Mouse (Mus musculus) c-Kit-positive CD71-positive TER-119-negative erythroid progenitor cells, embryonic 14.5 days (primary cell): ENCODE measurements around the gene Etv6.
"Not testable (repeated sequence)": the region's sequence is repeated elsewhere in the genome, so short reads cannot be mapped to it uniquely, and the experiment has no call there.

Source experiments
- DNase-seq: peaks from one replicate; pipeline ENCODE4 v3.0.0-alpha.2; 2013; ENCODE audit warnings: low read depth

Etv6 gene

DNA sequence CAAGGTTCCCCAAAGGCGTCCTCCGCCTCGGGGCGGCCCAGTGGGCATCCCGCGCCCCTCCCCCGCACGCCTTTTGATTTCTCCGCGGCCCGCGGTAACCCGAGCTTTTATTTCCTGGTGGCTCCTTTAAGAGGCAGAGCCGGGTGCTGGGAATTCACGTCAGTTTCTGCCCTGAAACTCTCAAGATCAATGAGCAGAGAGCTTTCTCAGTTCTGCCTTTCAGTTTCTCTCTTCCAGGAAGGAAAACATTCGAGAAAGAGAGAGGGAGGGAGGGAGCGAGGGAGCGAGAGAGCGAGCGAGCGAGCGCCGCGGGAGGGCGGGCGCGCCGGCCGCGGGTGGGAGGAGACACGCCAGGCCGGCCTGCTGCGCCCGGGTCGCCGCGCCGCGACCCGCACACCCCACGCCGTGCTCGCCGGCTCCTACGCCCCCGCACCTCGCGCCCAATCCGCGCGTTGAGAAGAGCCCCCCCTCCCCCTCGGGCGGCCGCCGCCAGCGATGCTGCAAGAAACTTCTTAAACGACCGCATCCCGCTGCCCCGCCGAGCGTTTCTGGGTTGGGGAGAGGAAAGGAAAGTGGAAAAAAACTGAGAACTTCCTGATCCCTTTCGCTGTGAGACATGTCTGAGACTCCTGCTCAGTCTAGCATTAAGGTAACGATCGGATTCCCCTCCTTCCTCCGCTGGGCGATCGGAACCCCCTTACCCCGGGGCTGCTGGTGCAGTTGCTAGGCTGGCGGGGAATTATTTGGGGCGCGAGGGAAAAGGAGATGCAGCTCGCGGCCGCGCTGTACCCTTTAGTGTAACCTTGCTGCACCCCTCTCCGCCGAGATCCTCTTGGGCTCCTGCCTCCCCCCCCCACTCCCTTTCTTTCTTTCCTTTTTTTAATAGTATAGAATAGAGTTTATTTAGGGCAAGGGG, at the start of gene Etv6:
Gene Etv6, plus strand, starts transcription at position 211 of the 916 bp plus-strand sequence.
- DNase-seq = peak; percentile 51

DNA sequence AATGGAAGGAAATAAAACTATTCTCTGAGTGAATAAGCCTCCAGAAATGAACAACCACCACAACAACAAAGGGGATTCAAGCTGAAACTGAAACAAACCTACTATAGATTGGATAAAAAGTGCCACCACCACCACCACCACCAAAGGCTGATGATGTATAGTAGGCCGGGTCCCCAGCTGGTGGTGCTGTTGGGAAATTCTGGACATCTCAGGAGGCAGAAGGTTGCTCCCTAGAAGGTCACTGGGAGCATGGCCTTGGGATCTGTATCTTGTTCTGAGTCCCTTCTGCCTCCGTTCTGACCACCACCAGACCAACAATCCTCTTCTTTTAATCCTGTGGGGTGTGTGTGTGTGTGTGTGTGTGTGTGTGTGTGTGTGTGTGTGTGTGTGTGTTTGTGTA, 49.3 kb upstream of the Etv6 start:
- no peak for DNase-seq

GRCm38 (mm10) chr6:133987068-133987591, 48.4 kb upstream of the Etv6 start:
- DNase-seq = no peak

DNA sequence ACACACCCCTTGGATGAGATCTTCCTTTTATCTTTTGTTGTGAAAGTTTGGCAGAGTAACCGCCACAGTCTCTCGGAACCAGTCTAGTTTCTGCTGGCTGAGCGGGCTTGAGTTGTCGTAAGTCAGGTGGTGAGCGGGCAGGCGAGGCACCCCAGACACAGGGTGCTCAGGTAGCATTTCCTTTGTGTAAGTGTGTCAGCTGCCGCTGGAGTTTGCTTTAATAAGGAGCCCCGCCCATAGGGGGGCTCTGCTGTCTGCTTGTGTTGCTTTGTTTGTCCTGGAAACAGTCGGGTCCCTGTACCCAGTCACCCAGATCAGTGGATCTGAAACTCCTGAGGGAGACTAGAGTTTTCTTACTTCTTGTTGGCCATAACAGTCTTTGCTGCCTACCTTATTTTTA, 47.5 kb upstream of the Etv6 start:
- no peak for DNase-seq

- no peak for DNase-seq
These were observed 38.0 kb upstream of the Etv6 start for GRCm38 (mm10) chr6:133997461-133997860.

DNA sequence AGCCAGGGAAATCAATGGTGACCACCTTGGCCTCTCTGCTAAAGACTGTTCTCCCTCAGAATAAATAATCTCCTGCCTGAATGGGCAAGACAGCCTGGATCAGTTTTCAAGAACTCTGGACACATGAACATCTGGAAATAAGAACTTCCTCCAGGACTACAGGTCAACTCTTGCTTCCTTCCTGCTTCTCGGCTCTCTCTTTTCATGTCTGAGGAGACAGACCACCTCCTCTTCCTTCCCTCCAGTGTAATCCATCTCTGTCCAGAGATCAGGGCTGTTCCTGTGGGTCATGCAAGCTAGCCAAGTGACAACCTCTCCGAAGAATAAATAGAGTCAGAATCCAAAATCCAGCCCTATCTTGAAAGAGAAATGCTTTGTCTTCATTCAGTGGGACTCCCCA, 37.6 kb upstream of the Etv6 start:
- DNase-seq = no peak

- DNase-seq = not testable (repeated sequence)
These were observed 20.9 kb upstream of the Etv6 start for GRCm38 (mm10) chr6:134014488-134015110.

DNA sequence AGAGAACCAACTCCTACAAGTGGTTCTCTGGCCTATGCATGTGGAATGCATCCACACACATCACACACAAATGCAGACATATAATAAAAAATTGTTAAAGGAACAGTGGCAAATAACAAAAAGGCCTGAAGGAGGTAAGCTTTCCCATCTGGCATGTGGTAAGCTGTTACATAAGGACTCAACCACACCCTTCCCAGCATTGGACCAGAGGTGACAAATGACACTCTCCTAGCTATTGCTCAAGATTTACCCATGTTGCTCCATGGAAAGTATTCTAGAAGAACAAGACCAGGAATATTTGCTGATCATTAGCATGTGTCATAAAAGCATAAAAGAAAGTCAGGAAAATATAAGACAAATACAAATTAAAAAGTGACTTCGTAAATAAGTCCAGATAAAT, 16.7 kb upstream of the Etv6 start:
- DNase-seq = no peak

- DNase-seq = no peak
These were observed 14.7 kb upstream of the Etv6 start for GRCm38 (mm10) chr6:134020821-134021220.

GRCm38 (mm10) chr6:134026264-134026663, 9.2 kb upstream of the Etv6 start:
- no peak for DNase-seq

- DNase-seq = no peak
These were observed 8.5 kb upstream of the Etv6 start for GRCm38 (mm10) chr6:134027022-134027421.

GRCm38 (mm10) chr6:134032451-134032850, 3.0 kb upstream of the Etv6 start:
- no peak for DNase-seq

DNA sequence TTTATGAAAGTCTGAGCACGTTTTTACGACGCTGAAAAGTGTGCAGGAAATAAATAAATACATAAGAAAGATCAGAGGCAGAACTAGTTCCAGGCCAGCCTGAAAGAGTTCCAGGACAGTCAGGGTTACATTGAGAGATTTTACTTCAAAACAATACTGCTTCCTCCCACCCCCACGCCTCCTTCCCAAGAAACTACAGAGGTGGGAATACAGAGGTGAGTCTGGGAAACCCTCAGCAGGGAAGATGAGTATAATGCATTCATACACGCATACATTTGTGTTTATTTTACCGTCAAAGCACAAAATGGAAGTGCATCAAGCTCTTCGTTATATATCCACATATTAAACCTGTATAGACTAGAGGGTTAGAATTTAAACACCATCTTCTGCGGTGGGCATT, 1.1 kb upstream of the Etv6 start:
- DNase-seq = no peak

DNA sequence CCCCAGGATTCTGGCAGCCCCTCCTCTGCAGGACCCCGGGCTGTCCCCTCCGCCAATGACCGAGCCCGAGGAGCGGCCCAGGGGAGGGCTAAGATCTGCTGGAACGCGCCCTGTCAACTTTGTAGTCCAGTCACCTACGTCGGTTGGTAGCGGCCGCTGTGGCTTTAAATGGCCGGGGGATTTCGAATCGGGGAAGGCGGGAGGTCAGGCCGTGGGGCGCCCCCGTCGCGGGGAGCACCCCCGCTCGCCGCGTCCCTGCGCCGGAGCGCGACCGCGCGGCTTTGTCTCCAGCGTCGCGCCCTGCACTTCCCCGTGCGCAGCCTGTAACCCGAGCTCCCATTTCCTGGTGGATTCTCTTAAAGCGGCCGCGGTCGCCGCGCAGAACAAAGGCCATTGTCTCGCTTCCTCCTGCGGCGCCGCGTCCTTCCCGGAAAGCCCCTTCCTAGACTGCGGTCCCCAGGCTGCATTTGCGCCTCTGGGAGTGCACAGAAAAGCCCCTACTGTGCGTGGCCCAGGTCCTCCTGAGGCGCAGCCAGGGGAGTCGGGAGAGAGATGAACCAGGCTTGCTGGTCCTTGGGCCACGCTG, 503 bp upstream of the Etv6 start:
- DNase-seq = peak; percentile 53

- no peak for DNase-seq
These were observed 1.0 kb downstream of the Etv6 start for GRCm38 (mm10) chr6:134036491-134036911.

GRCm38 (mm10) chr6:134036951-134037431, 1.5 kb downstream of the Etv6 start:
- DNase-seq = no peak

DNA sequence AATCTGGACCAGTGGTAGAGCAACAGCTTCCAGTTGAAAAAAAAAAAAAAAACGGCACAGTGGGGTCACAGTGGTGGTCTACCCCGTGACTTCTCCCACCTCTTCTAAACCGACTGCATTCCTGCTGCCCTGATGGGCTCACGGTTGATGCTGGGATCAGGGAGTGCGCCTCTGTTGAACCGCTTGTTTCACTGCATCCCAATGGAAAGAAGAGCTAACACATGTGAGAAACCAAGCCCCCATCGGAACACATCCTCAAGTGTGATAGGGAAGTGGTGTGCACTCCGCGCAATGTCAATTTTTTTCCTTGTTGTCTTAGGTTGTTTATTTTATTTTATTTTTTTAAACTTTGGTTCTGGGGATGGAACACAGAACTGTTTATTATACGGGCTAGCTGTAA, 2.5 kb downstream of the Etv6 start:
- DNase-seq = no peak

- DNase-seq = no peak
These were observed 3.4 kb downstream of the Etv6 start for GRCm38 (mm10) chr6:134038881-134039280.

DNA sequence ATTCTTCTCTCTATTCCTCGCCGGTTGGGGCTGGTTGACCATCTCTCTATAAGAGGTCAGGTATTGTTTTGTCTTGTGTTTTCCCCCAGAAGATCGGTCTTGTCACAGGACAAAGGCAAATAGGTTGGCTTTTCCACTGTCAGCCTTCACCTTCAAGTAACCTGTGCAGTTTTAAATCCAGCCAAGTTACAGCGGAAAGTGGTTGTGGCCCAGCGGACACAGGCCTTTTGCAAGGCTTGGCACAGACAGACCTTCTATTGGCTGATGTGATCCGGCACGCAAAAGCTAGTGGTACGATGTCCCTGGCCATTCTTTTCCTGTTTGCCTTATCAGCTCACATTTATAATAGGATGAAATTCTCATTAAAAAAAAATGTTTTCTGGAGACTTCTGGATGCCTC, 3.9 kb downstream of the Etv6 start:
- DNase-seq = no peak

DNA sequence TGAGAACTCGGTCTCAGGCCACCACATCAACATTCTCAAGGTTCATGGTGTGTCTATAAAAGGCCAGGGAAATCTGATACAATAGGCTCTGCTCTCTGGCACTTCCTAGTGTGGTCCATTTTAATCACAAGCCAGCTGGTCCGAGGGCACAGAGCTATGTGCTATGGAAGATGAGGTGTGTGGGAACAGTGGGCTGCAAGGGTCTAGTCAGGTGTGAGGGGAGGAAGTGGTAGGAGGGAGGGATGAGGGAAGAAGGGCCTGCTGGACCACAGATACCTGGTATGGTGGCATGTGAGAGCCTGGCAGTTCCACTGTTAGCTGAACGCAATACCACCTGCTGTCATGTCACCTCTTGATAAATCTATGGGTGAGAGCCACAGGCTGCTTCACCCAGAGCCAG, 4.8 kb downstream of the Etv6 start:
- DNase-seq = no peak

DNA sequence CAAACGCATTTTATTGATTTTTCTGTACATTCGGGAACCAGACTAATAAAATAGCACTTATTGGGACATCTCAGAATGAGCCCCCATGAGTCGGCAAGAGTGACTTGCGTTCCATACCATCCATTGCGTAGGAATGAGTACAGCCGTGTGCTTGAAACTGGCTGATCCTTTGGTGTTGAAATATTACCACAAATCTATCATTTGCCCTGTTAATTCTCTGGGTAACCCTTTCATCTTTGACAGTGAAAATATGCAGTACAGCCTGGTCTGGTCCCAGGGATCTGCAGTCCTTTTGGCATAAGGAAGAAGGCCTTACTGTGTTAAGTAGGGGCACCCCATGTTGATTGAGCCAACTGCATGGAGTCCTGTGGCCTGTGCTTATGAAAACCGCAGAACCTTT, 5.8 kb downstream of the Etv6 start:
- DNase-seq = no peak

GRCm38 (mm10) chr6:134041916-134042315, 6.4 kb downstream of the Etv6 start:
- DNase-seq = no peak

- no peak for DNase-seq
These were observed 8.0 kb downstream of the Etv6 start for GRCm38 (mm10) chr6:134043545-134043944.
